Mouse (Mus musculus): ENCODE results near the gene Sfxn4.
A peak's percentile ranks its signal among the peaks of the same experiment; 100 is the strongest.
"Not testable (repeated sequence)": the region's sequence is repeated elsewhere in the genome, so short reads cannot be mapped to it uniquely, and the experiment has no call there.

The Sfxn4 gene

DNA sequence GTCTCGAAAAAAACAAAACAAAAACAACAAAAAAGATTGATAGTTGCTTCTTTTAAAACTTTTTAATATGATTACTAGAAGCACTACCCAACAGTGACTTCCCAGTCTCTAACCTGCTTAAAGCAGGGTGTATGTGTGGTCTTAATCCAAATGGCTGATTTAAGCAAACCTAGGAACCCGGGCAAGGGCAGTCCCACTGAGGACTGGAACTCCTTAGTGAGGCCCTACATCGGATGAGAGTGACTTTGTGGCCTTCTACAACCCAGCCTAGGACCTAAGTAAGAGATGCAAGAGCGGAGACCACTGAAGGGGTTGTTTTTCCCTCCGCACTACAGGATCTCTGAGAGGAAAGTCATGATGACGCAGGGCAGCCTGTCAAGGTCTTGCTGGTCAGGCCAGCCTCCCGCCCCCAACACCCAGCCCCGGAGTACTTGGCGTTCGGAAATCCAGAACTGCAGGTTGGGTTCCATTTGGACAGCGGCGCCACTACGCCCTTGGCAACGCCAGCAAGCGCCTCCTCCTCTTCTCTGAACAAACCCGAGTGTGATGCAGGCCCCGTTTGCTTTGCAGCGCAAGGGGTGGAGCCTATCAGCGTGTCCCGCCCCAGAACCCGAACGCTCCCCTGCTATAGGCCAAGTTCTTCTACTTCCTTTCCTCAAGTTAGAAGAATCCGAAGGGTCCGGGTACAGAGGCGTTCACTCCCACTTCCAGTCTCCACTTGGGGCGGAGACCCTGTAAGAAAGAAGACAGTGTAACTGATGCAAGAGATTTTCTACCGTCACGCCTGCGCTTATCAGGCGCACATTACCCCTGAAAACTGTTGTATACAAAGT is at the start of gene Sfxn4:
Gene Sfxn4, minus strand, starts transcription at position 612 of the 833 bp plus-strand sequence.
- peak; percentile 93 to 95 for DNase-seq

DNA sequence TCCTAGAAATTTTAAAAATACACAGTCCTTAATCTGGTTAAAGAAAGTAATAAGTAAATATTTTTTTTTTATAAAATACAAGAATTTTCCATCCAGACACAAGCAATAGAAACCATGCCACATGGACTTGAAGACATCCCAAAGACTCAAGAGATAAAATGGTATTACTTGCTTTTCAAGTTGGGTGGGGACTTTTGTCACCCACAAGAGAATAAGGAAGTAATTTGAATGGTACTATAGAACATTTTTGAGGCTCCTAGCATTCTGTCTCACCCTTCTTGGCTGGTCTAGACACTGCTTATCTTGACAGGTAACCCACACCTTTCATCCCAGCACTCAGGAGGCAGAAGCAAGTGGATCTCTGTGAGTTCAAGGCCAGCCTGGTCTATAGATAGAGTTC is 49.0 kb upstream of the Sfxn4 start:
- DNase-seq = no peak

DNA sequence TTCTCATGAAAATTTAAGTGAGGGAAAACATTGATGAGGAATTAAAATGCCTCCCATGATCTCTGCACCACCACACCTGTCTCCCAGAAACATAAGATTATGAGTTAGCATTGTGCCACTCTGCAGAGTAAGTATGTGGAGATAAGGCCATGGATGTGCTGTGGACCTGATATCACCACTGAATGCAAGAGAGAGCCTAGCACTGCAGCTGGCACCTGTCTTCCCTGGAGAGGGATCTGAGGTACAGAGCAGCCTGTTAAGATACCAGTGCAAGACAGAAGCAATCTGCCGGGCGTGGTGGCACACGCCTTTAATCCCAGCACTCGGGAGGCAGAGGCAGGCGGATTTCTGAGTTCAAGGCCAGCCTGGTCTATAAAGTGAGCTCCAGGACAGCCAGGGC is 44.2 kb upstream of the Sfxn4 start:
- no peak for DNase-seq

DNA sequence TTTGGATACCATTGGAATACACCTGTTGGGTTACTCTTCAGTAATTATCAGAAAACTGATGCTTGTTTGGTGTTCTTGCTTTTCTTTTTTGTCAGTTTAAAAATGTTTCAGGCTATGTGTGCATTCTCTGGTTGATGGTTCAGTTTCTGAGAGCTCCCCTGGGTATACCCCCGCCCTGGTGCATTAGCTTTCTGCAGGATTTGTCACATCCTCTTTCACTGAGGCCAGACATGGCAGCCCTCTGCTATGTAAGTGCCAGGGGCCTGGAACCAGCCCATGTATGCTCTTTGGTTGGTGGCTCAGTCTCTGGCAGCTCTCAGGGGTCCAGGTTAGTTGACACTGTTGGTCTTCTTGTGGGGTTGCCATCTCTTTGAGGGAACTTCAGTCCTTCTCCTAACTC is 42.7 kb upstream of the Sfxn4 start:
- DNase-seq = no peak

DNA sequence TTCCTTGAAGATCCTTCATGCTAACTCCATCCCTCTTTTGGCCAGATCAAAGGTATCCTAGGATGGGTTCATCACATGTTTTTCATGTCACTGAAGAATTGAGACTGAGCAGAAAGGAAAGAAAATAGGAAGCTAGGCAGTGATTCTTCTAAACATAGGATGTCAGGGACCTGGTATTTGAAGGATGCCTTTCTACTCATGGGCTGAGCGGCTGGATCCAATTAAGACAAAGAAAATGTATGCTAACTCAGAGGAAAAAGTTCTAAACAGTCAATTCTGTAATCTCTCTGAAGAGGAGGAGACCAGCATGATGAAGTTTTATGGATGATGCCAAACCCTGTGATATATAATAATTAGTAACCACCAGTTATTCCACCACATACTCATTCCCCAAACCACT is 41.9 kb upstream of the Sfxn4 start:
- DNase-seq = no peak

DNA sequence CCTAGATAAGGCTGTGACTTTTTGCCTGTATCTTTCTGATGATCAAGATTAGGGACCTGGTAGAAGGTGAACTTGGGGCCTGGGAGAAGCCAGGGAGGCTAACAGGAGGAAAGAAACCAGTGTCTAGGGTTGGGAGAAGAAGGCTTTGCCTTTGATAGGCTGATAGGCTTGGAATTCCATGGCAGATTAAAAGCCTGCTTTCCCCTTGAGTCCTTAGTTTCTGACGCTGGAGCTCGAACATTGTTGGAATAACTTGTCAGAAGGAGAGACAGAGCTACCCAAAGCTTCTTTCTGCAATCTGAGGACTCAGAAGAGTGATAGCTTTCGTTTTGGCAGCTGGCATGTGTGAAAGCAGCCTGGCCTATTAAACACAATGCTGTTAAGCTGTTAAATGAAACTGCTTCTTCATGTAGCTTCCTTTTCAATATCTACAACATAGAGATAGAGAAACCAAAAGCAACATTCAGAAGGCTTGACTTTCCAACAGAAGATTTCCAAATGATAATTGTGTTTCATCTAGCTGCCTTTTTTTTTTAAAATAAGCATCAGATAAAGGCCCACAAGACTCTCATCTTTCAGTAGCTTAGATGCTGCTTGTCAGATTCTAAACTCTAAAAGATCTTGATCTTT is 34.1 kb upstream of the Sfxn4 start:
- no peak for DNase-seq

DNA sequence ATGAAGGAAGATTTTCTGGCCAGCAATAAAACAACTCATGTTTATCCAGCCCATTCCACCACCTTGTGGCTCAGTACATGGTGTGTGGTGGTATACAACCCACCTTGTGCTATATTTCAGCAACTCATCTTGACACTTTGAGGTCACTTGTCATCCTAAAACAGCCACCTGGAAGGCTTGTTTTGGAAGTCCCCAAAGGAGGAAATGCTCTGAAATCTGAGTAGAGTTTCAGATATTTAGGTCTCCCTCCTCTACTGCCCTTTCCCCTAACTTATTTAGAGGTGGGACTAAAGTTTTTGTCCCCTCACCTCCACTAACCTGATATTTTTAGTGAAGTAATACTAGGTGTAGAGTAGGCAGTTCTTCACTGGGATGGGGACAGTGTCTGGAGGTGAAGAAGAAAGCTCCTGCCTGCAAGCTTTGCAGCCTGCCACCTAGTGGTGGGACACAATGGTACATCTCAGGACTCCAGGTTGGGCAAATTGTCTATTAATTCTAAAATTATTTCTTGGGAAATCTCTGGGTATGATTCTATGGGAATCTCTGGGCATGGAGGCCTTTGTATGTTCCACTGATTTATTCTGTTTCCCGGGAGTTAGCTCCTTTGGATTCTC is 30.8 kb upstream of the Sfxn4 start:
- peak; percentile 63 to 69 for DNase-seq

DNA sequence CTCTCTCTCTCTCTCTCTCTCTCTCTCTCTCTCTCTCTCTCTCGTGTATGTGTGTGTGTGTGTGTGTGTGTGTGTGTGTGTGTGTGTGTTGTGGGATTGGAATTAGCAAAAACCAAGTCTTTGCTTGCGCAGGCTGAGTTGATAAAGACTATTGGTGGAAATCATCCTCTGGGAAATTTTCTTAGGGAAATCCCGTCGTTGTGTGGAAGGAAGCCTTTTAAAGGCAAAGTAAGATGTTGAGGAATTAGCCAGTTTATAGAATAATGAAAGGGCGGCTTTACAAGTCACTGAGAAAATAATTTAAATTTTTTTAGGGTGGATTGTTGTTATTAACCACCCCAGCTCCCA is 29.8 kb upstream of the Sfxn4 start:
- DNase-seq = no peak

DNA sequence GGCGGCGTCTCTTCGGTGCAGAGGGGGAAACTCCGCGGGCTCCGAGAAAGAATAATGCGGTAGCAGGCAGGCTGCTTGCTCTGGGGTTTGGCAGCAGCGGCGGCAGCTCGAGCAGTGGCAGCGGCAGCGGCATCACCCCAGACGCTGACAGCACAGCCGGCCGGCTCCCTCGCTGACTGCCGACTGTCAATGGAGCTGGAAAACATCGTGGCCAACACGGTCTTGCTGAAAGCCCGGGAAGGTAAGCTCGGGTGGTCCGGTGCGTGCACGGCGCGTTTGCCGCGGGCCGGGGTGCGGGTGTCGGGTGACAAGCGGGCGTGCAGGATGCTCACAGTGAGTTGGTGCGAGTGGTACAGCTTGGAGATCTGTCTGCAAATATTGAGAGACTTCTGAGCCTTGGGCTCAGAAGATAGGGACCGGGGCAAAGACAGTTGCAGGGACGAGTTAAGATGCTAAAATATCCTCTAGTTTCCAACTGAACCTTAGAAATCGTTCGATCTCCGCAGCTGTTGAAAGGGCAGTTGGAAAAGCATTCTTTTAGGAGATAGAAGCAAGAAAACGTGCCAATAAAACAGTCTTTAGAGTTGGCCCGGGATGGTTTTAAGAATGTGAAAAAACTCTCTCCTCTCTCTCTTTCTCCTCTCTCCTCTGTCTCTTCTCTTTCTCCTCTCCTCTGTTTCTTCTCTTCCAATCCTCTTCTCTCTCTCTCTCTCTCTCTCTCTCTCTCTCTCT is 29.3 kb upstream of the Sfxn4 start:
- DNase-seq = no peak

DNA sequence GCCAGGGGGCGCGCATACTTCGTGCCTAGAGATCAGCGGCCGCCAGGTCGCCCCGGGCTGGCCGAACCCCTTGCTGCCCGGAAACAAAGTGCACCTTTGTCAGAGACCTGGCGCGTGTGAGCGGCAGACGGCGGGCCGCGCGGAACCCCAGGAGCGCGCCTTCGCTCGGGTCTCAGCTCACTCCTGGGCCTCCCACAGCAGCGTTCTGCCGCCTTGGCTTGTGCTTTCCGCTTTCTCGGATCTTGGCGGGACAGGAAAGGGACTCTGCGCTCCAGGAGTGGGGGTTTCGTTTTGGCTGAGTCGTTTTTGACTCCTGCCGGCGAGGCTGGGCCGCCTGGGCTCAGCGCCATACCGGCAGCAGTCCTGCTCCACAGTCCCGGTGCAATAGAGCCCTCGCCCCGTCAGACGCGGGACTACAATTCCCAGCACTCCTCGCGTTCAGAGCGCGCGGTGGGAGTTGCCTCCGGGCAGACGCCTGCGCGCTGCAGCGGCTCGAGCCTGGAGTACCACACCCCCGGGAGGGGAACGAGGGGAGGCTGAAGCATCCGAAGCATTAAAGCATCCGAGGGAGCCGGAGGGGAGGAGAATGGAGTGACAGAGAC is 28.5 kb upstream of the Sfxn4 start, which contains the start of gene Grk5:
Gene Grk5, plus strand, starts transcription at position 36 of the 602 bp plus-strand sequence.
- DNase-seq = peak; percentile 92 to 95

DNA sequence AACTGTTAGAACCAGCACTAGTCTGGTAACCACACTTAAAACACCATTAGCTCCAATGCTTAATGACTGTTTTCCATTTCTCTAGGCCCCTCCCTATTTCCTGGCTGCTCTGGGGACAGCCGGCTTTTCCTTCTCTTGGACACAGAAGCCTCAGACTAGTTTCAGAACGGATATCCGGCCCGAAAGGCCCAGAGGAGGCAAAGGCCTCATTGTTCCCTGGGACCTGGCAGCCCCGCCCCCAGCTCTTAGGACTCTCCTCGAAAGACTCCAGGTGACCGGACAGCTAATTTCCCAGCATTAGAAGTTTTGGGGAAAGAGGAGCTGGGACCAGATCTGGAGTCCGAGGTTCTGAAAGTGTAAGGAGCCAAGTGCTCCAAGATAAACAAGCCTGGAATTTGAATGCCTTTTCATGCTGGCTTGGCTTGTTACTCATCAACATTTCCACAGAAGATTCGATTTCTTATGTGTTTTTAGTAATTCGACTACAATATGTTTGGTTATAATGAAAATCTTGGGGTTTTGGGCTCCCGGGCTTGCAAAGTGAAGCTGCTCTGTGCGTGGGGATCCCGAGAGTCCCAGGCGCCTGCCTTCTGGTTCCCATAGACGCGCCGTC is 27.9 kb upstream of the Sfxn4 start:
- peak; percentile 11 to 40 for DNase-seq

DNA sequence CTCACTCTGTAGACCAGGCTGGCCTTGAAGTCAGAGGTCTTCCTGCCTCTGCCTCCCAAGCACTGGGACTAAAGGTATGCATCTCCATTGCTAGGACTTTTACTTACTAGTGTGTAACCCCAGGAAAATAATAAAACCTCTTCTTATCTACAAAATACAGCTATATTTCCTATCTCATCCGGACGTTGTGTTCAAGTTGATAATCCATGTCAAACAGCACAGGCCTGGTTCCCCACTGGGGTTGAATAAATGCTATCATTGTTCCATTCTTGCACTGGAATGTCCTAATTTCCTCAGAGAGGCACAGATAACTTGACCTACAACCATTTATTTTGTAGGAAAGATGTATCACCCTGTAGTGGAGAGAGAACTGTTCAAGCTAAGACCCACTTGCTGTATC is 26.4 kb upstream of the Sfxn4 start:
- no peak for DNase-seq

DNA sequence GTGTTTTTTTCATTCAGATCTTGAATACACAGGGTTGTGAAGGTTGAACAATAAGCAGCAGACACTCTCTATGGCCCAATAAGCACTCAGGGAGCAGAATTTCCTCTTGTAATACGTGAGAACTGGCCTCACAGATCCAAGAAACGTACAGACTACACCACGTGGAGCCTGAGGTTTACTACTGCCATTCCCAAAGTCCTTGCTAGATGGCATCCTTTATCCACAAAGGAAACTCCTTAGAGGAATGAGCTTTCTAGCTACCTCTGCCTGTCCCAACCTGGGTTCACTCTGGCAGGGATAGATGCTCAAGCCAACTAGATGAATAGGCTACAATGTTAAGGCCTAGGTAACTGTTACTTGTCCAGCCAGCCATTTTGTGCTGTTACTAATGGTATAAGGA is 21.9 kb upstream of the Sfxn4 start:
- DNase-seq = no peak

DNA sequence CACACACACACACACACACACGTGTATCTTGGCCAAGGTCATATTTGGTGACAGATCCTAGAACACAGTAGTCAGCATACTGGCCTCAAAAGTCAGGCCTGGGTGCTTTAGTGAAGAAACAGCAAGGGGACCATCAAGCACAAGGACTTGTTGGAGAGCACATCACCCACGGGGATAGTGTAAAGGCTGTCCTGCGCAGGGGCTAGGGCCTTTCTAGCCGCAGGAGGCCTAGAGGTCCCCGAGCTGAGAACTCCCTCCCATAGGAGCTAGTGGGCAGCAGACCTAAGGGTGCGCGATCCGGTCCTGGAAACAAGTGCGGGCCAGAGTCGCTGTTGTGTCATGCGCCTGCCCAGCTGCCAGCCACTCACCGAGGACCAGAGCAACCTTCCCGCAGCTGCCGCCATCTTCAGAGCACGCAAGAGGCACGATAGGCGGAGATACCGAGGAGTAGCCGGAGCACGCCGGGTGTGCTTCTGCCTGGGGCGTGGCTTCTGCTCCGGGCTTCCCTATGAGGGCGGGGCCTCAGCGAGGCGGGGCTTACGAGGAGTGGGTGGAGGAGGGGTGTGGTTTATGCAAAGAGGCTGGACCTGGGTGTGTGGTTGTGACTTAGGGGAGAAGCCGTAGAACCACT is 12.9 kb upstream of the Sfxn4 start, which contains the start of gene Prdx3:
Gene Prdx3, minus strand, starts transcription at position 493 of the 631 bp plus-strand sequence.
- DNase-seq = peak; percentile 98 to 99

DNA sequence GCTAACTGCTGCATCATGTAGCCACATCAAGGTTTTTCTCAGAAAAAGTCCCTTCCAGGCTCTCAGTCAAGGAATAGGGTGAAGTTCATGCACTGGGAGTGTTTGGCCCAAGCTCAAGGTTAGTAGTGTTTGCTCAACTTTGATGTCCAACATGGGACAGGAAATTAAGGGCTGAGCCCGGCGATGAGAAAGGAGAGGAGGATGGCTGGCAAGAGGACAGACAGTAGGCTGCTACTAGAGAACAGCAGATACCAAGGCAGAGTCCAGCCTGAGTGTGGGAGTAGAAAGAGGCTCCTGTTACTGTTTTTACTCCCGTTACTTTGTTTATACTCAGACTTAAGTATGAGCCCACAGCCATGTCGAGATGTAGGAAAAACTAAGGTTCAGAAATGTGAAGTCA is 12.2 kb upstream of the Sfxn4 start:
- peak in 1 of 2 experiments; percentile 4 for DNase-seq

DNA sequence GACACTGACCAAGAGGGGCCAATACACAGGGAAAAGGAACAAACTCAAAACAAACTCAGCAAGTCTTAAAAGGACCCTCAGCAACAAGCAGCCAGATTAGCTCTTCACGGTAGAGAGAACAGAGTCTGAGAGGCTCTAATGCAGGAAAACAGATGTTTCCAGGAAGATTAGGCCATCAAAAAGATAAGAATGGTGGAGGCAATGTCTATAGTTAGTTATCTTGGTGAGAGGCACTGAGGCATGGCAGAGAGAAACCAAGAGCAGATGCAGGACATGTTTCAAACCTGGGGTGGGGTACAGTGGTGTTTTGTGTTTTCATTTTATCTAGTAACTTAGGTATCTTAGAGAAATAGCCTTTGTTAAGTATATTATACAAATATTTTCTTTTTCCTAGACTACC is 11.0 kb upstream of the Sfxn4 start:
- no peak for DNase-seq

DNA sequence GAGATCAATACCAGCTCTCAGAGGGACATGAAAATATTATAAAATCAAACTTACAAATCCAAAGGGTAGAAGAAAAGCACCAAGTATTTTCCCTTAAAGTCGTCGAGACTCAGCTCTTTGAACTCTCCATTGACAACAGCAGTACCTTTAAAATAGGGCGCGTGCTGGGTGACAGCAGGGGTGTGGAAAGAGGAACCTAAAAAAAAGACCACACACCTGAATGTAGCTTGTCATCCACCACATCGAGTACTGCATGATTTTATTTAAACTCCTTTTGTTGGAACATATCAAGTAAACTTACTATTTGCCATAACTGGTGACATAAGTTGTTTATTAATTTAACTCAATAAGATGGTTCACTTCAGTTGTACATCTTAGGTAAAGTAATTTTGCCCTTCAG is 10.1 kb upstream of the Sfxn4 start:
- DNase-seq = no peak

DNA sequence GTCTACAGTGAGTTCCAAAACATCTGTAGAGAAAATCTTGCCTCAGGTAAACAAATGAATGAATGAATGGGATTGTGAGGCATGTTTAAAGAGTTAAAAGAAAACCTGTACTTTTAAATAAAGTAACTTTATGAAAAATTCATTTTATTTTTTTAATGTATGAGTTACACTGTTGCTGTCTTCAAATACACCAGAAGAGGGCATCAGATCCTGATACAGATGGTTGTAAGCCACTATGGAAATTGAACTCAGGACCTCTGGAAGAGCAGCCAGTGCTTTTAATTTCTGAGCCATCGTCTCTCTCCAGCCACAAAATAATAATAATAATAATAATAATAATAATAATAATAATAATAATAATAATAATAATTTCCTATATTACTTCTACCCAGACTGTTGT is 9.2 kb upstream of the Sfxn4 start:
- no peak for DNase-seq

DNA sequence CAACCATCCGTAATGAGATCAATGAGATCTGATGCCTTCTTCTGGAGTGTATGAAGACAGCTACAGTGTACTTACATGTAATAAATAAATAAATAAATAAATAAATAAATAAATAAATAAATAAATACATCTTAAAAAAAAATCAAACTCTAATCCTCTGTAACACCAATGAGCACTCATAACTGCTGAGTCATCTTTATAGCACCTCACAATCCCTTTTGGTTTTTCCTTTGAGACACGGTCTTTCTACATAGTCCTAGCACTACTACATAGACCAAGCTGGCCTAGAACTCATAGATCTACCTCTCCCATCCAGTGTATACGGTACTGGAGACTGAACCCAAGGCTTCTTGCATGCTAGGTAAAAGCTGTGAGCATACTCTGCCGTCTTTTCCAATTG is 4.9 kb upstream of the Sfxn4 start:
- DNase-seq = not testable (repeated sequence)

DNA sequence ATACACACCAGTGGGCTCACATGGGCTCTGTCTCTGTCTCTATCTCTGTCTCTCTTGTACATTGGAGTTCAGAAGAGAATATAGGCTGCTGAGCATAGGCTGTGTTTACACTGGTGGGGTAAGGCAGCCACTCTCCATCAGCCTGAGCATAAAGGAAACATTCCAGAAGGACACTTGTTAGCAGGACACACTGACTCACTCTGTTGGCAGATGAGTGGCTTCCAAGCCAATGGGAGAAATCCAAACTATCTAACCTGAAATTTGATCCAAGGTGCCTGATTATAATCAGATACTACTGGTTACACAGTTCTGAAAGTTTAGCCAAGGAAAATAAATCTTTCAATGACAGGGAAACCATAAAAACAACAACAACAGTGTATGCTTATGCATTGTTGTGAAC is 15.5 kb downstream of the Sfxn4 start:
- no peak for DNase-seq

DNA sequence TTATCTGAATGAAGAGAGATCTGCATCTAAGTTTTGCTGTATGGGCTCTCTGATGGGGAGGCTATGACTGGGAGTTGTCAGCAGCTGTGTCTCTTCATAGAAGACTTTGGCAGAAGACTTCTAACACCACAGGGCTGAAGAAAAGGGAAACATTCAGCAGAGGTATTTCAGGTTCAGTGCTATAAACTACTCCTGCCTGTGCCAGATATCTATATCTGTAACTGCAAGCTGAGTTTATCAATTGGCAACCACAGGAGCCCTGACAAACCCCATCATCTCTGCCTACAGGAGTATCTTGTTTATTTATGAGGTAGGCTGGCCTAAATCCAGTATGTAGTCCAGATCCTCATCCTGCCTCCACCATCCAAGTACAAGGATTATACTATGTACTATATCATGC is 18.0 kb downstream of the Sfxn4 start:
- no peak for DNase-seq

DNA sequence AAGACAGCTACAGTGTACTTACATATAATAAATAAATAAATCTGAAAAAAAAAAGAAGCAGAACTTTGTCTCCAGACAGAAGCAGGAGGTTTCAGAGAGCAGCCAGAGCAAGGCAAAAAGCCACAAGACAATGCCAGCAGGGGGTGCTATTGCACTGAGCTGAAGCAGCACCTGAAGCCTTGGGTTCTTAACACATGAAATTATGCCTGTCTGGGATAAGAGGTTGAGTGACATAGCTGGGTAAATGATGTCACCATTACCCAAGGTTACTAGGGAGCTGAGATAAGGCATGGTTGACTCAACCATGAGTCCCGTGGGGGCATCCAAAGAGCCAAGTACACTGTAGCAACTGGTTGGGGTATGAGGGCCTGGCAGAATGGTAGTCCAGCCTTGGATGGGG is 23.5 kb downstream of the Sfxn4 start:
- DNase-seq = peak; percentile 67 to 73
